In genomic region chr2:75842302-75842701, GRCm38 (mm10) we compare ENCODE assay signal across 16 mouse cellular contexts.
"Had no signal": no experiment of that assay in that cellular context is flagged by ENCODE, and none has a peak within 500 bp of the region (broad histone marks: within the 10 kb centered on the region; RNA-seq: fewer than 3 reads in every experiment).

No protein-coding gene starts in this region.

- H3K4me3 ChIP-seq: neural tube, embryonic 13.5 days; neural tube, embryonic 15.5 days; stomach, embryonic 15.5 days had no signal

- H3K27me3 ChIP-seq: neural tube, embryonic 13.5 days; neural tube, embryonic 15.5 days; stomach, embryonic 15.5 days had no signal

- H3K4me2 ChIP-seq: neural tube, embryonic 13.5 days; neural tube, embryonic 15.5 days; stomach, embryonic 15.5 days had no signal

- H3K9me3 ChIP-seq: neural tube, embryonic 13.5 days; neural tube, embryonic 15.5 days; stomach, embryonic 15.5 days had no signal

- H3K4me1 ChIP-seq: neural tube, embryonic 15.5 days; stomach, embryonic 15.5 days had no signal

- H3K9ac ChIP-seq: neural tube, embryonic 13.5 days; neural tube, embryonic 15.5 days; stomach, embryonic 15.5 days had no signal

- DNase-seq: retina, postnatal 1 day; right cerebral cortex, adult 18-20 months; right cerebral cortex, postnatal 14 days; right cerebral cortex, postnatal 25 days; right cerebral cortex, postnatal 4 days; spleen, adult 18-20 months; thymus, adult 18-20 months; thymus, adult 2 months; thymus, postnatal 14 days; thymus, postnatal 25 days; thymus, postnatal 36 days; thymus, postnatal 4 days had no signal

- H3K27ac ChIP-seq: neural tube, embryonic 13.5 days; neural tube, embryonic 15.5 days; stomach, embryonic 15.5 days; stomach, postnatal 0 days had no signal

- H3K36me3 ChIP-seq: neural tube, embryonic 13.5 days; neural tube, embryonic 15.5 days; stomach, embryonic 15.5 days had no signal
